Mouse (Mus musculus) left cerebral cortex, adult 9 months (tissue): ENCODE data around the gene Stard3.
A peak's percentile ranks its signal among the peaks of the same experiment; 100 is the strongest.
"Not testable (repeated sequence)": the region's sequence is repeated elsewhere in the genome, so short reads cannot be mapped to it uniquely, and the experiment has no call there.

Experiments used
- DNase-seq, 2 experiments: peaks; one replicate each; pipeline ENCODE4 v3.0.0; 2022; ENCODE audit warnings: low spot score in 2 of 2

Stard3 gene

DNA sequence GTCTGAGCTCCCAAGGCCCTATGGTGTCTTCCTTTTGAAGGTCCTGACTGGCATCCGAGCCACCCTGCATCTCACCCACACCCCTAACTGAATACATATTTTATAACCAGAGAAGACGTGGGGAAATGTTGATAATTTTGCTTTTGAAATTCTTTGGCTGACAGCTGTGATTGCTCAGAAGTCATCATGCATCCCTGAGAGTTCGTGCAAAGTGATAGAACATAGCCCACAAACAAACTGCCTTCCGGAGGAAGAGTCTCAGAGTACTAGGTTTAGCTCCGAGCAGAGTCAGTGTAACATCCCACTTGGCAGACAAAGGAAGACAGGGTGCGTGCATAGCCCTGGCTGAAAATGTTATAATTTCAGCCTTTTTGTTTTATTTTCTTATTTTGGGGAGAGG lies 15.1 kb downstream of the Stard3 start:
- DNase-seq: no peak

DNA sequence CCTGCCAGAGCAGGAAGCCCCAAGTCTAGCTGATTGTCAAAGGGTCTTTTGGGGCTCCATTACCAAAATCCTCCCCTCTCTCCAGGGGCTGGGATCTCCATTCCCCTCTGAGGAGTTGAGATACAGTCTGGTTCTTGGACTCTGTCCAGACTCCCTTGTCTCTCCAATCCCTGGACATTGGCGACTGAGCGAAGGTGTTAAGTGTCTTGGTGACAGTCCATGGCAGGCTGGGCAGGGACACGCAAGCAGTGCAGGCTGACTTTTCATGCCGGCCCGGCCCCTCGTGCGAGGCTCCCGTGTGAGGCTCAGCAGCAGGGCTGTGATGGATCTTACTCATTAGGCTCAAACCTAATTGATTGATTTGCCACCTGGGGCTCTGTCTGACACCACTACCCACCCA lies 16.1 kb downstream of the Stard3 start:
- DNase-seq: no peak

DNA sequence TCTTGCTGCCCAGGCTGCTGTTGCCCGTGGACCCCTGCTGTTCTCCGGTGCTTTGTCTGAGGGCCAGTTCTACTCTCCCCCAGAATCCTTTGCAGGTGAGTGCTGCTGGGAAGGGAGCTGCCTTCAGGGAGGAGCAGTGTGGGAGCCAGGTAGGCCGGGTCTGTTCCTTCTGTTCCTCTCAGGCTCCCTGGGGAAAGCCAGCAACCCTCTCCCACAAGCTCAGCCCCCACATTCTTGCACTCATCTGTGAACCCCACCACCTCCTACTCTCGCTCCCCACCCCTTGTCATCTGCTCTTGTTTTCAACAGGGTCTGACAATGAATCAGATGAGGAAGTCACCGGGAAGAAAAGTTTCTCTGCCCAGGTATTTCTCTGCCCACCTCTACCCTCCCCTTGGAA lies 18.6 kb downstream of the Stard3 start:
- DNase-seq: no peak

DNA sequence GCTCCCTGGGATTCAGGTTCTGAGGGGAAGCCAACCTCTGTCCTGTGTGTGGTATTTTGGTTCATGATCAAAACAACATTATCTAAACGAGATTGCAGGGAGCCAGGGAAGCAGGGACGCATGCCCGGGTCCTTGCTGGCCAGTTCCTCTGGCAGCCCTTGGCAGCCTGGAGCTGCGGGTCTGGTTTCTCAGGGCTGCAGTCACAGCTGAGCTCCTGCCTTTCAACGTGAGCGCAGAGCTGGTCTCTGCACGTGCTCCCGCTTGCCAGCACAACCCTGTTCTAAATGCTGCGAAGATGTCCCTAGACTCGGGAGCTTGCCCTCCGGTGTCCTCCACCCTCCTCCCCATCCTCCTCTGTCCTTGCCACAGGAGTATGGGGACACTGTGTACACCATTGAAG lies 19.6 kb downstream of the Stard3 start:
- no peak for DNase-seq

DNA sequence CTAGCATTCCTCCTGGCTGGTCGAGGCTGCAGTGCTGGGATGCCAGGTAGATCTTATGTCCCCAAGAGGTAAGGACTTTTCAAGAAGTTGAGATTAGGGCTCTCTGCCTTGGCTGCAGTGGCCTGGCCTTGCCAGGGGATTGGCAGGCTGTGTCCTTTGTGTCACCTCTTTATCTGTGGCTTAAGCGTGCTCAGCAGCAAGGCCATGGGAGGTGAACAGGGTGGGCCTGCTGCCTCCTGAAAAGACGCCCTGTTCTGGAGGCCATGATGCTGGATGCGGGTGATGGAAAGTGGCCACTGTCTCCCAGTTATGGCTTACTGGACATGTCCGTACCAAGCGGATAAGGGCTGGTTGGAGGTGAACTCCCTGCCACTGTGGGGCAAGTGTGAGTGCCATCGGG lies 21.2 kb downstream of the Stard3 start:
- DNase-seq: no peak

DNA sequence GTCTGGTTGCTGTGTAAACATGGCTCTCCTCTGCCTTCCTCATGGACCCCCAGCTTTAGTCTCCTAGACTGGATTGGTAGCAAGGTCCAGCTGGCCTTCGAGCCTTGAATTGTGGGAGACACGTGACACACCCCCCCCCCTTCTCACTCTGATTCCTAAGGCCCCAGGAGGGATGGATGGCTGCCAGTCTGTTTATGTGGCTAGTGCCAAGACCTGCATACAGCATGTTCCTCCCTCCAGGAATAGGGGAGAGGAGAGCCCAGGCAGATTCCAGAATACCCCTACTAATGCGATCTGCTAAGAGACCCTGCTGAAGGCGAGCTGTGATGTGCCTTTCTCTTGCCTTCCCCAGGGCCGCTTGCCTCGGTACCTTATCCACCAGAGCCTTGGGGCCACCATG lies 21.9 kb downstream of the Stard3 start:
- no peak for DNase-seq

DNA sequence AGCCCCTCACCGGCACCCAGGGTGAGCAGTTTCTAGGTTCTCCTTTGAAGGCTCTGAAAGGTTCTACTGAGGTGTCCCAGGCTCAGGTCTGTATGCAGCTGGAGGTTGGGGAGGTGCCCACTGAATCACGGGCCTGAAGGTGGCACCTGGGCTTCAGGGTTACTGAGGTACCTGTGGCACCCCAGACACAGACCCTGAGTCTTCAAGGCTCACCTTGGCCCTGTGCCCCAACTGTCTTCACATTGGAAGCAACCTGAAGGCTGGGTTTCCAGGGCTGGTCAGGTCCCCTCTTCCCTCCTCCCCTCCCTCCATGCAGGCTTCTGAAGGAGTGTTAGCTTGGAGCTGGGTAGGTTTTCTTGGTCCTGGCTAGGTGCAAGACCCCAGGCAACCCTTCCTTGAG lies 23.5 kb downstream of the Stard3 start:
- no peak for DNase-seq

DNA sequence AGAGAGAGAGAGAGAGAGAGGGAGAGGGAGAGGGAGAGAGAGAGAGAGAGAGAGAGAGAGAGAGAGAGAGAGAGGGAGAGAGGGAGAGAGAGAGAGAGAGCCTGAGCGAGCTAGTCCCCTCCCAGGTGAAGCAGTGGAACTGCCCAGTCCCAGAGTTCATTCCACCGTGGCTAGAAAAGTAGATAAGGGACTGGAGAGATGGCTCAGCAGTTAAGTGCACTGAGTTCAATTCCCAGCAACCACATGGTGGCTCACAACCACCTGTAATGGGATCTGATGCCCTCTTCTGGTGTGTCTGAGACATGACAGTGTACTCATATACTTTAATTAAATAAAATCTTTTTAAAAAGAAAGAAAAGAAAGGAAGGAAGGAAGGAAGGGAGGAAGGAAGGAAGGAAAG lies 24.2 kb downstream of the Stard3 start:
- DNase-seq: not testable (repeated sequence)

DNA sequence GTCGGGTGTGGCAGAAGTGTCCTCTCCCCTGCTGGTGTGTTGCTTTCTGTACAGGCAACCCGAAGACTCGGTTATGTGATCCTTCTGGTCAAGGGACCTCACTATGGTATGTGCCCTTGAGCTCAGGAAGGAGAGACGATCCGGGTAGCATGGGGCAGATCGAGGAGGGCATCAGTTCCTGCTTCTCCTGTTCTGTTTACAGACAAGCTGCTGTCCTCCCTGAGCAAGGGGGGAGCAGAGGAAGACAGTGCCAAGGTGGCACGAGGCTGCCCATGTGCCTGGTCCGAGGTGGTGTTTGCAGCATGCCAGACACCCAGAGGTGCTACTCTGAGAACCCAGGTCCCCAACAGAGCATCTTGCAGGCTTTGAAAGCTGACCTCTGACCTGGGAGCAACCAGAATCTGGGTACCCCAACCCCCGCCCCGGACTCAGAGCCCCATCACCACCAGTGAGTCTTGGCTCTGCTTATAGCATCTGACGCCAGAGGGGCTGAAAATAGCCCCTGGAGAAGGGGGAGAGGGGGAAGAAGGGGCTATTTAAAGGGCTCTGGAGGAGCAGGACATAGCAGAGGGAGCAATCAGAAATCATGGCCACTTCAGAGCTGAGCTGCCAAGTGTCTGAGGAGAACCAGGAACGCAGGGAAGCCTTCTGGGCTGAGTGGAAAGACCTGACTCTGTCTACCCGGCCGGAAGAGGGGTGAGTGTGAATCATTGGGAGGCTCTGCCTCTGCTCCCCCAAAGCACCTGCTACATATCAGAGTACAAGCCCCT lies 25.3 kb downstream of the Stard3 start, which contains the start of gene Tcap:
TSS of gene Tcap (plus strand) at position 551 of the 770 bp plus-strand sequence.
- DNase-seq: no peak

DNA sequence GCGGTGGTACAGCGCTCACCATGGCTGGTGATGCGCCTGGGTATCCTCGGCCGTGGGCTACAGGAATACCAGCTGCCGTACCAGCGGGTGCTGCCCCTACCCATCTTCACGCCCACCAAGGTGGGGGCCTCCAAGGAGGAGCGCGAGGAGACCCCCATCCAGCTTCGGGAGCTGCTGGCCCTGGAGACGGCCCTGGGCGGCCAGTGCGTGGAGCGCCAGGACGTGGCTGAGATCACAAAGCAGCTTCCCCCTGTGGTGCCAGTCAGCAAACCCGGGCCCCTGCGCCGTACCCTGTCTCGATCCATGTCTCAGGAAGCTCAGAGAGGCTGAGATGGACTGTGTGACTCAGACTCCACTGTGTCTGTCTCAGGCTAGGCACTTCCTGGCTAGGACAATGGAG lies 26.0 kb downstream of the Stard3 start:
- no peak for DNase-seq

DNA sequence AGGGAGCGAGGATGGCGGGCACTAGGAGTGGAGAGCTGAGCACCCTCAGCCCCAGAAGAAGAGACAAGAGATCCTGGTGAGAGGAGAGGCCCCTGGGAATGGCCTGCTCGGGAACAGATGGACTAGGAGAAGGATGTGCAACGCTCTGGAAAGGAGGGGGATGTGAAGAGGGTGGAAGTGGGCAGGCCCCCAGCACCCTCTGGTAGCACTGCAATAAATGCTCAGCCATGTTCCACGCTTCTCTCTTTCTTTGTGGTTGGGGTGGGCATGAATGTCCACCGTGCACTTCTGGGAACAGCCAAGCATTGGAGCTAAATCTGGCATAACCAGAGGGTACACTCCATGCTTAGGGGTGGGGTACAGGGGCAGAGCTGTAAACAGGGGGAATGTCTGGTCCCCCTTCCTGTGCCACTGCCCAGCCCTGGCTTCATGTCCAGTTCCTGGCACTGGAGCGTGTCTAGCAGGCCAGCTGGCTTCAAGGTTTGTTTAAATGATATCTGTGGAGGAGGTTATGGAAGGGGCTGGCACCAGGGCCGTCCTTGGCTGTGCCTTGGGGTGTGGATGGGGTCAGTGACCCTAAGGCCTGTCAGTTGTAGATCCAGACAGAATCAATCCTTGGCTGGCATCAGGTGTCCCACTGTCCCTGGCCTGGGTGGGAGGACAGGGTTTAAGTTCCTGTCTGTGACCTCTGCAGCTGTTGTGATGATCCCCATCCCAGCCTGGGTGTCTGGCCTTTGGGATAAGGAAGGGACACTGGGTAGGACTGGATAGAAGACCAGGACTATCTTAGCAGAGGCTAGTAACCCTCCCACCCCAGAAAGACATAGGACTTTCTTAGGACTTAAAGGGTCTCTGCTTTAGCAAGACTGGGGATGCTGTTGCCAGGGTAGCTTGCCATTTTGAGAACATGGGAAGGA lies 26.8 kb downstream of the Stard3 start:
- DNase-seq: no peak

DNA sequence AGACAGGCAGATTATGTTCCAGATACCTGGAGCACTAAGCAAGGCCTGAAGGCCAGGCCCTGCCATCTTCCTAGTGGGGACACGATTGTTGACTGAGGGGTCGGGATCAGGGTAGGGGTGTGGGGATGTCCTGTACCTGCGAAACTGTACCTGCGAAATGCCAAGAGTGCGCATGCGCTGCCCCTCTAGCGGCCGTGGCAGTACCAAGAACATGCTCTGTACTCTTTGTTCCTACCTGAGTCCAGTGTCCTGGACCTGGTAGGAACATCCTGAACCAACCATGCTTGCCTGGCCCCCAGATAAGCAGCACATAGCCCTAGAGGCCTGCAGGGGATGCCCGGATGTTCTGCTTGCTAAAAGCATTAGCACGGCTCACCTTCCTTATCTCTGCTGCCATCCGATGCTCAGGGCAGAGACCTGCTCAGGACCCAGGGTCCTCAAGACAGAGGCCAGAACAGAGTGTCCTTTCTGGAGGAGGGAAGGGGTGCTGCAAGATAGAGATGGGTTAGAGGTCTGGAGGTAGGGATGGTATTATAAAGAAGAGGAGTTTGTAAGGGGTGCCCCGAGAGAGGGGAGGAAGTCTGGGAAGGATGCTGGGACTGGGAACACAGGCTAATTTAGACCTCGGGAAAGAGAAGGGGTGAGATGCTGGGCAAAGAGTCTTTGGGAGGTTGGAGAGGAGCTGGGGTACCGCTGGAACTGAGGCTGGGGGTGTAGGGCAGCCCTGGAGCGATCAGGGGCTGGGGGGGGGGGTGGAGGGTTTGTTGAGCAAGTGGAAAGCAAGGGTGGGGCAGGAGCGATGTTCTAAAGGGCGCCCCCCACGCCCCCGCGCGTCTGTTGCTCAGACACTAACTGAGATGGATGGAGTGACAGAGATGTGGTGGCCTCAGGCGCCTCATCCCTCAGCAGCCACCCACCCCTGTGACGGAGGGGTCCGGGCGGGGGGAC lies 27.7 kb downstream of the Stard3 start, which contains the start of gene Pnmt:
TSS of gene Pnmt (plus strand) at position 813 of the 948 bp plus-strand sequence.
- no peak for DNase-seq

DNA sequence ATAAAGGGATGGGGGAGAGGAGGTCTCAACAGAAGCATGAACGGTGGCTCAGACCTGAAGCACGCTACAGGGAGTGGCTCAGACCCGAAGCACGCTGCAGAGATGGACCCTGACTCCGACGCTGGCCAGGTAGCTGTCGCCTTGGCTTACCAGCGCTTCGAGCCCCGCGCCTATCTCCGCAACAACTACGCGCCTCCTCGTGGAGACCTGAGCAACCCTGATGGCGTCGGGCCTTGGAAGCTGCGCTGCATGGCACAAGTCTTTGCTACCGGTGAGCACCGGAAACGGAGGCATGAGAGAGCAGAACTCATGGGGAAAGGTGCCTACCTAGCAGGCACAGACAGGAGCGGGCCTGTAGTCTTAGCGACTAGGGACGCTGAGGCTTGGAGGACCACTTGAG lies 28.4 kb downstream of the Stard3 start:
- no peak for DNase-seq

DNA sequence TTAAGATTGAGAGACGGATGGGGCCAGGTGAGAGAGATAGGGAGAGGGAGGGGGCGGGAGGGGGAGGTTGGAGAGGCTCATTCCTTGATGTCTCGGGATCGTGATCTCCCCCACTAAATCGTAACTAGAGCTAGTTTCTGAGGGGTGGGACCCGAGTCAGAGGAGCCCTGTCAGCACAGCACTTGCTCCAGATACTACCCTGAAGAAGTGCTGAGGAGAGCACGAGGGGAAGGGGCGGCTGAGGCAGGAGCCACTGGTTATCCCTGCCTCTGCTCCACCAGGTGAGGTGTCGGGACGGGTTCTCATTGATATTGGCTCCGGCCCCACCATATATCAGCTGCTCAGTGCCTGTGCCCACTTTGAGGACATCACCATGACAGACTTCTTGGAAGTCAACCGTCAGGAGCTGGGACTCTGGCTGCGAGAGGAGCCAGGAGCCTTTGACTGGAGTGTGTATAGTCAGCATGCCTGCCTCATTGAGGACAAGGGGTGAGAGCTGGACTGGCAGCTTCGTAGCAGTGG lies 28.9 kb downstream of the Stard3 start:
- no peak for DNase-seq

DNA sequence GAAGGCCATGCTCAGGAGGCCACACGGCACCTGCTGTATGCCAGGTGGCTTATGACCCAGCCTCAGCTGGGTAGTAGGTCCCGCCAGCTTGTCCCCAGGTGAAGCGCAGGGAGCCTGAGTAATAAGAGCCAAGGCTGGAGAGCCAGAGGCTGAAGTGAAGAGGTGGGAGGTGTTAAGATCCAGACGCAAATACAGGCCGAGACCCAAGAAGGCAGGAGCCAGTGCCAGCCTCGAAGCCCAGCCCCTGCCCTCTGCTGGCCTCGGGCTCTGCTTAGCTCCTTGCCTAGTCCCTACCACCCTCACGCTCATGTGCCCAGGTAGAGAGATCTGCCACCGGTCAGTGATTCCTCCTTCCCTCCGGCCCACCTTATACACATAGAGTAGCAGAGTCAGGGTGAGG lies 30.1 kb downstream of the Stard3 start:
- DNase-seq: no peak

DNA sequence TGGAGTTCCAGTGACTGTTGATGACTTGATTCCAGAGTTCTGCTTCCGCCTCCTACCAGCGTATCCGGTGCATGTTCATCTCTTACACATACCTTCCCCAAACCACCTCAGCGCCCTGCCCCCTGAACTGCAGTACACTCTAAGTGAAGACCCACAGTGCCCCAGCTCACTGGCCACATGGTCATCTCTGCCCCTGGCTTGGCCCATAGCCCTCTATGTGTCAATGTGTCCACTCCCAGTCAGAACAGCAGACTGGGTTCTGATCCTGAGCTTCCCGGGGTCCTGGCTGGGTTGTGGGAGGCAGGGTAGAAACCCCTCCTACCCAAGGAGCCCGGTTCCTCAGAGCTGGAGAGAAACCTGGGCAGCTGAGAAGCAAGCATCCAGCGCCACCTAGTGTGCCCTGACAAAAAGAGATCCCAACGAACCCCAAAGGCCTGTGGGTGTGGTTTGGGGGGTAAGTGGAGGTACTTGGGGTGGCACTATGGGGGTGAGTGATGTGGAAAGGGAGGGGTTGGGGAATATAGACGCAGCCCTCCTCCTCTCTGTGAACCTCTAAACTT lies 31.1 kb downstream of the Stard3 start:
- peak in 1 of 2 experiments; percentile 74 for DNase-seq

DNA sequence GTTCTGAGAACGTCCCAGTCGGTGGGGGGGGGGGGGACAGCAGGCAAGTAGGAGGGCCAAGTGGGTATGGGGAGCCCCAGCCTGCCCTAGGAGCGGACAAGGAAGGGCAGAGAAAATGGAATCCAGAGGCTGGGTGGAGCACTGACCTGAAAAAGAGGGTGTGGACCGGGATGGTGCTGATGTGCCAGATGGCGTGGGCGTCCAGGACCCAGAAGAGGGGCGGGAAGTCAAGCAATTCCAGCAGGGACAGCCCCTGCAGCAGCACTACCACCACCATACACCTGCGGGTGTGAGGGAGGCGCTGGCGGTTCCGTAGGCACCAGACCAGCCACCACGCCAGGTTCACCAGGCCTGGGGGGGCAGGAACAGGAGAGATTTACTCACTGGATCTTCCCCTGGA lies 32.0 kb downstream of the Stard3 start:
- no peak for DNase-seq

DNA sequence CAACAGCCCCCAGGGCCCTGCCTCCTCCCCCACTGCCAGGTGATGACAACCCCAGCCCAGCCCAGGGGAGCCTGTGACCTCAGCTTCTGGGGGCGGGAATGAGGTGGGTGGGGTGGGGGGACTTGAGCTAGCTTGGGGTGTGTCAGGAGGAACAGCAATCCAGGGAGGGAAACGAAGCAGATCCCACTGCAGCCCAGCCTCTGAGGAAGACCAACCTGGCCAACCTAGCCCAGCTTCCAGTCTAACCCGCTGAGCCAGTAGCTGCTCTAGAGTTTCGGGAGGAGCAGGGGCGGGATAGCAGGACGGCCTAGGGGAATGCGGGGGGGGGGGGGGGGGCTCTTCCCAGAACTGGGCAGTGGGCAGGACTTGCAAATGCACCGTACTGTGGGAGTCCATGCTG lies 33.9 kb downstream of the Stard3 start:
- DNase-seq: no peak

DNA sequence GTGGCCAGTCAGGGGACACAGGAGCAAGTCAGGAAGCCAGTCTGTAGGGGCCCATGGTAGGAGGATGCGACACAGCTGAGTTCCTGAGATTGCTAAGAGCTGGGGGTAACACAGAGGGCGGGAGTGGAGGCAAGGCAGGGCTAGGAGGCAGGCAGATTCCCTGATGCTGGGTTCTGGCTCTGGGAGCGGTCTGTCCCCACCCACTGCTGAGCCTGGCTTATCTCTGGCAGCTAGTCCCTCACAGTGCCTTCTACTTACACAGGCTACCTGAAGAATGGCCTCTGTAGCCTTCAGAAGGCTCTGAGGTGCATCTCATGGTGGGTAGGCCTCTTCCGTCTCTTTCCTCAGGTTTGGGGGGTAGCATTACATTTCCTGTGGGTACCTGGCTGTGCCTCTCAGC lies 34.5 kb downstream of the Stard3 start:
- no peak for DNase-seq

DNA sequence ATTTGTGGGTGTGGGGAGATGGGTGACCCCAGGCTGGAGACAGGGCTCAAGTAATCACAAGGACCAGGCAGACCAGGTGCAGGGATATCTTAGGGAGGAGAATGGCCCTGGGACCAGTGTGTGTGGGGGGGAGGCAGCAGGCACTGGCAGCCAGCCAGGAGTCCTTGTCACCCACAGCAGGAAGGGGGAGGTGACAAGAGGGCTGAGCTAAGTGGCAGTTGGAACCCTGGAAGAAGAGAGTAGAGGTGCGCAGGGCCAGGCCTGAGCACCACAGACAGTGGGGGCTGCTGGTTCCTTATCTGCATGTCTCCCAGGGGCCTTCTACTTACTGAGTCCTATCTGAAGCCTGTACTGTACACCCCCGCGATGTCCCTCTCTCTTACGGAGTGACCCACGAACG lies 35.1 kb downstream of the Stard3 start:
- no peak for DNase-seq

DNA sequence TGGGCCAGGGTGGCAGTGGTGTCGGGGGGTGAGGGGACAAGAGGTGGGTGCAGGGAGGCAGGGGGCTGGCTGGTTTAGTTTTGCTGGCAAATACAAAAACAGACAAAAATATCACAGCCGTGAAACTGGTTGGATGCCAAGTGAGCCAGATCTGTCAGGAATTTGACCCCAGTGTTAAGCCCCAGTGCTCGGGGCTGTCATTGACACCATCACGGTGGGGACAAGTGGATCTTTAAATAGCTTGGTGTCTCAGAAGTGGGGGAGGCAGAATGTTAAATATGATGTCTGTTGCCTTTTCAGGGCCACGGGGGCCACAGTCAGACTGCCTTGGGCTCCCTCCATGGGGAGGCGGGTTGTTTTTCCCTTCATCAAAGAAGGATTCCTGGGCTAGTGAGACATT lies 36.1 kb downstream of the Stard3 start:
- DNase-seq: no peak
